8 mouse cellular contexts compared by ENCODE assay signal in genomic region chr7:45405091-45406075, GRCm38 (mm10). TPM values are rescaled to one million over a fixed set of nuclear protein-coding genes. Genes with fewer than 3 reads are reported as not detected.
DNase-seq lines count a peak whose midpoint lies in the region; ATAC-seq and TF ChIP-seq lines count a peak whose summit lies in the region.

Gene Kcna7, plus strand, starts transcription at chr7:45405653.

- TF ChIP-seq POLR2A in brain, embryonic 14.5 days (IDR thresholded peaks at IDR 0.05; ENCODE audit: borderline replicate concordance, extremely low read depth, insufficient read depth, insufficient read length, poor library complexity, severe bottlenecking) = no peak

- WGBS in forebrain, embryonic 10.5 days = 14% methylated on average over 28 of the region's 28 CpGs
- 11% methylated on average over 28 of the region's 28 CpGs for WGBS in heart, embryonic 15.5 days
- 10% methylated on average over 28 of the region's 28 CpGs for WGBS in kidney, postnatal 0 days
- WGBS in liver, embryonic 11.5 days = 11% methylated on average over 28 of the region's 28 CpGs
- 12% methylated on average over 28 of the region's 28 CpGs for WGBS in stomach, embryonic 15.5 days

- ATAC-seq in CD4-positive, CD25-positive, alpha-beta regulatory T cell, adult 4 months = peak; percentile 71
- no peak; the same call in 1 of the 2 replicates for ATAC-seq in heart, embryonic 15.5 days (replicated peaks; ENCODE audit: insufficient number of reproducible peaks, insufficient read depth, low FRiP score, low read depth)
- ATAC-seq in kidney, postnatal 0 days (replicated peaks; ENCODE audit: low FRiP score, low read depth) = no peak
- ATAC-seq in liver, embryonic 11.5 days (replicated peaks; ENCODE audit: low FRiP score) = no peak
- ATAC-seq in monocyte, adult 5-6 weeks (replicated peaks; ENCODE audit: insufficient number of reproducible peaks, low FRiP score, low TSS enrichment, poor library complexity, severe bottlenecking) = peak; percentile 64
- peak; percentile 38; the same call in 1 of the 2 replicates for ATAC-seq in stomach, embryonic 15.5 days (ENCODE audit: insufficient read depth, low FRiP score, low read depth)

- peaks cover 59% of the 10 kb centered on the region for H3K27me3 ChIP-seq in forebrain, embryonic 10.5 days (ENCODE audit: poor library complexity, severe bottlenecking)
- H3K27me3 ChIP-seq in heart, embryonic 15.5 days = peaks cover 55% of the 10 kb centered on the region
- peaks cover 34% of the 10 kb centered on the region for H3K27me3 ChIP-seq in kidney, postnatal 0 days (ENCODE audit: insufficient read depth, low read length)
- peaks cover 53% of the 10 kb centered on the region for H3K27me3 ChIP-seq in liver, embryonic 11.5 days (replicated peaks; ENCODE audit: control insufficient read depth, insufficient read depth, low read length)
- peaks cover 51% of the 10 kb centered on the region for H3K27me3 ChIP-seq in stomach, embryonic 15.5 days (replicated peaks)

- DNase-seq in brain, embryonic 14.5 days (ENCODE audit: low read depth) = peak; percentile 26
- DNase-seq in forebrain, embryonic 10.5 days (ENCODE audit: extremely low spot score, low spot score) = peak; percentile 60
- peak; percentile 72 for DNase-seq in kidney, postnatal 0 days (ENCODE audit: low spot score)
- DNase-seq in liver, embryonic 11.5 days (ENCODE audit: low spot score) = peak; percentile 70

- peak within 1 kb of the TSS; percentile 40 for H3K9ac ChIP-seq in heart, embryonic 15.5 days
- peak within 1 kb of the TSS; percentile 31; the same call in 1 of the 2 replicates for H3K9ac ChIP-seq in kidney, postnatal 0 days (ENCODE audit: low read depth, low read length)
- no peak within 1 kb of the TSS; the same call in 1 of the 2 replicates for H3K9ac ChIP-seq in liver, embryonic 11.5 days (ENCODE audit: low read depth, low read length)
- H3K9ac ChIP-seq in stomach, embryonic 15.5 days = no peak within 1 kb of the TSS; the same call in 1 of the 2 replicates

- no peaks in the 10 kb centered on the region for H3K36me3 ChIP-seq in forebrain, embryonic 10.5 days (replicated peaks)
- H3K36me3 ChIP-seq in heart, embryonic 15.5 days = no peaks in the 10 kb centered on the region
- no peaks in the 10 kb centered on the region for H3K36me3 ChIP-seq in kidney, postnatal 0 days (ENCODE audit: insufficient read depth, low read length)
- no peaks in the 10 kb centered on the region for H3K36me3 ChIP-seq in liver, embryonic 11.5 days (ENCODE audit: control insufficient read depth, insufficient read depth, low read length)
- no peaks in the 10 kb centered on the region for H3K36me3 ChIP-seq in stomach, embryonic 15.5 days

- H3K27ac ChIP-seq in forebrain, embryonic 10.5 days = no peak within 1 kb of the TSS
- H3K27ac ChIP-seq in heart, embryonic 15.5 days = no peak within 1 kb of the TSS
- no peak within 1 kb of the TSS for H3K27ac ChIP-seq in kidney, postnatal 0 days
- no peak within 1 kb of the TSS for H3K27ac ChIP-seq in liver, embryonic 11.5 days (ENCODE audit: low read depth, low read length)
- H3K27ac ChIP-seq in stomach, embryonic 15.5 days = no peak within 1 kb of the TSS

- peak; percentile 93 for TF ChIP-seq CTCF in brain, embryonic 14.5 days (IDR thresholded peaks at IDR 0.05; ENCODE audit: borderline replicate concordance, extremely low read depth, insufficient read depth, insufficient read length)
- TF ChIP-seq CTCF in kidney, postnatal 0 days (IDR thresholded peaks at IDR 0.05; ENCODE audit: low read depth) = peak; percentile 87

- H3K9me3 ChIP-seq in forebrain, embryonic 10.5 days = no peaks in the 10 kb centered on the region
- H3K9me3 ChIP-seq in heart, embryonic 15.5 days (replicated peaks) = no peaks in the 10 kb centered on the region
- no peaks in the 10 kb centered on the region for H3K9me3 ChIP-seq in kidney, postnatal 0 days (replicated peaks; ENCODE audit: low read length)
- H3K9me3 ChIP-seq in liver, embryonic 11.5 days (ENCODE audit: control insufficient read depth, low read length) = no peaks in the 10 kb centered on the region
- no peaks in the 10 kb centered on the region for H3K9me3 ChIP-seq in stomach, embryonic 15.5 days

- H3K4me1 ChIP-seq in forebrain, embryonic 10.5 days = peaks cover 19% of the 10 kb centered on the region
- H3K4me1 ChIP-seq in heart, embryonic 15.5 days (replicated peaks) = peaks cover 18% of the 10 kb centered on the region
- H3K4me1 ChIP-seq in kidney, postnatal 0 days (replicated peaks; ENCODE audit: insufficient read depth, low read length) = peaks cover 11% of the 10 kb centered on the region; the same call in 1 of the 2 replicates
- peaks cover 4% of the 10 kb centered on the region; the same call in 1 of the 2 replicates for H3K4me1 ChIP-seq in liver, embryonic 11.5 days (replicated peaks; ENCODE audit: control insufficient read depth, insufficient read depth, low read length)
- peaks cover 16% of the 10 kb centered on the region for H3K4me1 ChIP-seq in stomach, embryonic 15.5 days

- H3K4me2 ChIP-seq in heart, embryonic 15.5 days = peak within 1 kb of the TSS; percentile 83
- H3K4me2 ChIP-seq in kidney, postnatal 0 days (ENCODE audit: low read length) = peak within 1 kb of the TSS; percentile 62
- peak within 1 kb of the TSS; percentile 68 for H3K4me2 ChIP-seq in liver, embryonic 11.5 days
- peak within 1 kb of the TSS; percentile 76 for H3K4me2 ChIP-seq in stomach, embryonic 15.5 days

- peak within 1 kb of the TSS; percentile 44 for H3K4me3 ChIP-seq in forebrain, embryonic 10.5 days
- peak within 1 kb of the TSS; percentile 55 for H3K4me3 ChIP-seq in heart, embryonic 15.5 days
- H3K4me3 ChIP-seq in kidney, postnatal 0 days (replicated peaks; ENCODE audit: low read depth, low read length) = peak within 1 kb of the TSS; percentile 40
- H3K4me3 ChIP-seq in liver, embryonic 11.5 days (ENCODE audit: low read depth, low read length) = peak within 1 kb of the TSS; percentile 45
- H3K4me3 ChIP-seq in stomach, embryonic 15.5 days (replicated peaks) = peak within 1 kb of the TSS; percentile 41

RNA-seq across cellular contexts. Expression of gene Kcna7, which starts in this region (rescaled TPM):
- polyA plus RNA-seq in CD4-positive, CD25-positive, alpha-beta regulatory T cell, adult 4 months (2017; shearing (Covaris generic)) = not detected
- 0.03 TPM in 1 of 2 replicates, not detected in the other for polyA plus RNA-seq in brain, embryonic 14.5 days (2012; rRNA removed)
- not detected in 2 replicates for polyA plus RNA-seq in forebrain, embryonic 10.5 days (2016; fragmentation: Nextera tagmentation; extraction: Ambion mirVana)
- 0.33 and 0.58 TPM in 2 replicates for polyA plus RNA-seq in heart, embryonic 15.5 days (2015; fragmentation: Nextera tagmentation; extraction: Ambion mirVana)
- polyA plus RNA-seq in kidney, postnatal 0 days (2015; fragmentation: Nextera tagmentation; extraction: Ambion mirVana) = 0.05 and 0.06 TPM in 2 replicates
- 0.18 TPM in 1 of 2 replicates, not detected in the other for polyA plus RNA-seq in liver, embryonic 11.5 days (2014; fragmentation: Nextera tagmentation; extraction: Ambion mirVana)
- total RNA-seq in monocyte, adult 5-6 weeks (2017) = not detected in 3 replicates
- polyA plus RNA-seq in stomach, embryonic 15.5 days (2015; fragmentation: Nextera tagmentation; extraction: Ambion mirVana) = 0.08 TPM in 1 of 2 replicates, not detected in the other

Comparison
In these comparisons a context has a peak if more than half of its experiments do, and no peak if none do; other contexts are left out.
1. Peak in ATAC-seq in CD4-positive, CD25-positive, alpha-beta regulatory T cell, adult 4 months; RNA of the gene not detected or under 1 TPM.
2. Peak in DNase-seq in brain, embryonic 14.5 days; RNA of the gene not detected or under 1 TPM.
3. Peak in DNase-seq and H3K4me3 ChIP-seq in forebrain, embryonic 10.5 days; RNA of the gene not detected or under 1 TPM.
4. Peak in DNase-seq, H3K4me3 ChIP-seq, H3K9ac ChIP-seq and H3K4me2 ChIP-seq in kidney, postnatal 0 days; RNA of the gene not detected or under 1 TPM.
5. Peak in DNase-seq, H3K4me3 ChIP-seq and H3K4me2 ChIP-seq in liver, embryonic 11.5 days; RNA of the gene not detected or under 1 TPM.
6. Peak in ATAC-seq in monocyte, adult 5-6 weeks; RNA of the gene not detected or under 1 TPM.
7. Peak in ATAC-seq, H3K4me3 ChIP-seq and H3K4me2 ChIP-seq in stomach, embryonic 15.5 days; RNA of the gene not detected or under 1 TPM.